Mouse (Mus musculus): ENCODE data around the gene Hlcs. TPM values are rescaled to one million over a fixed set of nuclear protein-coding genes. Genes with fewer than 3 reads are reported as not detected.

The Hlcs gene
- polyA plus RNA-seq, 1 experiment: 7.8 TPM

DNA sequence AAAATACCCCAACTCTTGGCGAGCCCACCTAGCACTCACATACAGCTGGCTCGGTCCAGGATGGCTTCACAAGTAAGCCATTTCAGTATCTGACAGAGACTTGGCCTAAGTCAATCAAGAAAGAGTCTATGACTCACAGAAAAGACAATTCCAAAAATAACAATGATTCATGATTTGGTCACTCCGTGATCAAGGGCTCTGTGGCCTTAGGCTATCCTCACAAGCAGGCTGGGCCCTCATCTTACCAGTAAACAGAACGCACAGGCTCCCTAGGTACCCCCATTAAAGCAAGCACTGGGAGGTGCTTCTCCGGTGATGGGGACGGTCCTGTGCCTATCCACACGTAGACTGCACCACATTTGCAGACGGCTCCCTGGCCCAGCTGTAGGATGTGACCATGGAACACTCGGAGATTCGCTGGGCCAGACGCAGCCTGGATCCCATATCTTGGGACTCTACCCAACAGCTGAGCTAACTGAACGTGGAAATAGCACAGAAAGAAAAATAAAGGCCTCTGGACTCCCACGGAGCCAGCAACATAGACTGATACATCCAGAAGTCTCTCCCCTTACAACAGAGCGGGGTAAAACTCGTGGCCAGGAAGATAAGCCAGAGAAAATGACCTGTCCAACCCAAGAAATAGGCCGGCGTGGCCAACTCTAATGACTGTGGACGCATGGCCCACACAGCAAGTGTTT lies 84.4 kb downstream of the Hlcs start:
- no peaks in the 10 kb centered on the region for H3K27me3 ChIP-seq (ENCODE audit: control insufficient read depth, insufficient read depth, low read length)
- TF ChIP-seq POLR2A (IDR thresholded peaks at IDR 0.05; ENCODE audit: control insufficient read depth, extremely low read depth, insufficient read depth, low read length, poor library complexity): no peak
- H3K4me1 ChIP-seq (replicated peaks; ENCODE audit: control insufficient read depth, insufficient read depth, low read length): peaks cover 13% of the 10 kb centered on the region
- DNase-seq: no peak
- H3K36me3 ChIP-seq (ENCODE audit: control insufficient read depth, insufficient read depth, low read length): no peaks in the 10 kb centered on the region
- H3K27ac ChIP-seq (ENCODE audit: control insufficient read depth, insufficient read depth, low read length): no peak overlapping the region
- 96% methylated on average over 18 of the region's 18 CpGs for WGBS
- no peak overlapping the region for H3K4me3 ChIP-seq (ENCODE audit: control insufficient read depth, insufficient read depth, low read length)

DNA sequence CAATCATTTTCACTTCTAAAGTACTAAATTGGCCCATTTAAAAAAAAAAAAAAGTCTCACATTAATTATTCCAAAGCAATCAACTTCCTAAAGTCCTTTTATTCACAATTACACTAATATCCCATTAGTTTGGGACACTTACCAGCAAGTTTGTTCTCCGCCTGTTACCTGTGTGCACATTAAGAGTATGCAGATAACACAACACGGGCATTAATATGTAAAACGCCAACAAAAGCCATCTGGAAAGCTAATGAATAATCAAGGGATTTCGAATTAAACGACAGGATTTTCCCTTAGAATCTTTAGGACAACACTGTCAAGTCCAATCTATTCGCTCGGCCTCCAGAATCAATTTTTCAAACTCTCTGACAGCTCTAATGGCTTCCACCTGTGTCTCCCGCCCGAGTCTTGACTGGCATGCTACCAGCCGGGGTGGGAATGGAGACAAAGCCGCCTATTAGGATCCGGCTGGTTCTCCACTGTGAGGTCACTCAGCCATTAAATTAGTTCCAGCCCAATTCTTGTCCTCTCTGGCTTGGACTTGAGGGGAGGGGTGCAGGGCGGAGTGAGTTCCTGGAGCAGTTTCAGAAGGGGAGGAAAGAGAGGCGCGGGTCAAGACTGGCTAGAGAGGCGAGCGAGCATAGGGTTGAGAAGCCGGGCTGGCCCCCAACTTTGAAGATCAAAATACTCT lies 85.9 kb downstream of the Hlcs start:
- Histone ChIP-seq H3K27ac (ENCODE audit: control insufficient read depth, insufficient read depth, low read length) (no peak overlapping the region), H3K4me1 (replicated peaks; ENCODE audit: control insufficient read depth, insufficient read depth, low read length) (peaks cover 25% of the 10 kb centered on the region), H3K36me3 (ENCODE audit: control insufficient read depth, insufficient read depth, low read length) (no peaks in the 10 kb centered on the region), H3K4me3 (ENCODE audit: control insufficient read depth, insufficient read depth, low read length) (no peak overlapping the region), H3K27me3 (ENCODE audit: control insufficient read depth, insufficient read depth, low read length) (no peaks in the 10 kb centered on the region)
- DNase-seq: no peak
- 90% methylated on average over 18 of the region's 18 CpGs for WGBS
- TF ChIP-seq POLR2A (IDR thresholded peaks at IDR 0.05; ENCODE audit: control insufficient read depth, extremely low read depth, insufficient read depth, low read length, poor library complexity) (no peak), CTCF (IDR thresholded peaks at IDR 0.05; ENCODE audit: borderline replicate concordance, control insufficient read depth, extremely low read depth, insufficient read depth, low read length, poor library complexity) (no peak)

DNA sequence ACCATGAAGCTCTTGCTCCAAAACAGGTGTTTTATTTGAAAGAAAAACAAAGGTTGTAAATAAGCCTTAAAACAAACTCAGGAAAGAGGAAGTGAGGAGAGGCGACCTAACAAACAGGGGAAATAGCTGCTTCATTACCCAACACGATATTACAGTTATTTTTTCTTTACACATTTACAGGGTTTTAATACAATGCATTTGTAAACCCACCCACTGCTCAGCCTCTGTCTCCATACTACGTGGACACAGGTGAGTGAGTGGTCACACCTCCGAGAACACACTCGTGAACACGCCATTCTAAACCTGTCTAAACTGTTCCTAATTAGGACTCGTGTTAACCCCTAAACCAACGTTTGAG lies 90.0 kb downstream of the Hlcs start:
- Histone ChIP-seq H3K27me3 (ENCODE audit: control insufficient read depth, insufficient read depth, low read length) (no peaks in the 10 kb centered on the region), H3K4me3 (ENCODE audit: control insufficient read depth, insufficient read depth, low read length) (no peak overlapping the region), H3K27ac (ENCODE audit: control insufficient read depth, insufficient read depth, low read length) (peak overlapping the region; percentile 38), H3K36me3 (ENCODE audit: control insufficient read depth, insufficient read depth, low read length) (no peaks in the 10 kb centered on the region), H3K4me1 (replicated peaks; ENCODE audit: control insufficient read depth, insufficient read depth, low read length) (peaks cover 12% of the 10 kb centered on the region)
- no peak for DNase-seq
- WGBS: 62% methylated on average over 8 of the region's 8 CpGs
- no peak for TF ChIP-seq POLR2A (IDR thresholded peaks at IDR 0.05; ENCODE audit: control insufficient read depth, extremely low read depth, insufficient read depth, low read length, poor library complexity)
- TF ChIP-seq CTCF (IDR thresholded peaks at IDR 0.05; ENCODE audit: borderline replicate concordance, control insufficient read depth, extremely low read depth, insufficient read depth, low read length, poor library complexity): no peak

DNA sequence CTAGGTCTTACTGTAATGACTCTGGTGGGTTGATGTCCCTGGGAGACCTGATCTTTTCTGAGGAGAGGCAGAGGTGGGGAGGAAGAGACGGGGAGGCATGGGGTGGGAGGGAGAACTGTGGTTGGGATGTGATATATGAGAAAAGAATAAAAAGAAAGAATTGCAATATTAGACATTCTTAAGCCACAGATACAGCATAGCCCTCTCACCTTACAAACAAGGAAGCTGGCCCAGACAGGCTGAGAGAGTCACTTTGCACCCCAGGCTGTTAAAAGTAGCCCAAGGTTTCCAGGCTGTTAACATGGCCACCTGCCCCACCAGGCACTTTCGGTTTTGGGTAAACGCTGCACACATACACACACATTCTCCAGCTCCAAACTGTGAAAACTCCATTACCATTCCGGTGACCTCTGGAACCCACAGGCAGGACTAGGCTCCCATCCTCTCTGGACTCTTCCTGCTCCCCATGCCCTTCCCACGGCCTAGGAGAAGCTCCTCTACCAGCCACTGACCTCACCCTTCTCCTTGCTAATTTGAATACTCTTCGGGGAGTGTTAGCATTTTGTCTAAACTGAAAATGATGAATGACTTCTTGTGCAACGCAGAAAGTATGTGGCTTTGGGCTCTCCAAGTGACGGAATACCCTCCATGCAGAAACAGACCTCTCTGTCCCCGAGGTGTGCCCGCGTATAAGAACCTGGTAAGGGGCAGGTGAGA lies 90.6 kb downstream of the Hlcs start:
- peaks cover 12% of the 10 kb centered on the region for H3K4me1 ChIP-seq (replicated peaks; ENCODE audit: control insufficient read depth, insufficient read depth, low read length)
- H3K4me3 ChIP-seq (ENCODE audit: control insufficient read depth, insufficient read depth, low read length): peak overlapping the region; percentile 8
- no peaks in the 10 kb centered on the region for H3K27me3 ChIP-seq (ENCODE audit: control insufficient read depth, insufficient read depth, low read length)
- H3K36me3 ChIP-seq (ENCODE audit: control insufficient read depth, insufficient read depth, low read length): no peaks in the 10 kb centered on the region
- peak overlapping the region; percentile 38 for H3K27ac ChIP-seq (ENCODE audit: control insufficient read depth, insufficient read depth, low read length)
- DNase-seq: no peak
- 41% methylated on average over 11 of the region's 11 CpGs for WGBS
- TF ChIP-seq POLR2A (IDR thresholded peaks at IDR 0.05; ENCODE audit: control insufficient read depth, extremely low read depth, insufficient read depth, low read length, poor library complexity): no peak
- TF ChIP-seq CTCF (IDR thresholded peaks at IDR 0.05; ENCODE audit: borderline replicate concordance, control insufficient read depth, extremely low read depth, insufficient read depth, low read length, poor library complexity): no peak

DNA sequence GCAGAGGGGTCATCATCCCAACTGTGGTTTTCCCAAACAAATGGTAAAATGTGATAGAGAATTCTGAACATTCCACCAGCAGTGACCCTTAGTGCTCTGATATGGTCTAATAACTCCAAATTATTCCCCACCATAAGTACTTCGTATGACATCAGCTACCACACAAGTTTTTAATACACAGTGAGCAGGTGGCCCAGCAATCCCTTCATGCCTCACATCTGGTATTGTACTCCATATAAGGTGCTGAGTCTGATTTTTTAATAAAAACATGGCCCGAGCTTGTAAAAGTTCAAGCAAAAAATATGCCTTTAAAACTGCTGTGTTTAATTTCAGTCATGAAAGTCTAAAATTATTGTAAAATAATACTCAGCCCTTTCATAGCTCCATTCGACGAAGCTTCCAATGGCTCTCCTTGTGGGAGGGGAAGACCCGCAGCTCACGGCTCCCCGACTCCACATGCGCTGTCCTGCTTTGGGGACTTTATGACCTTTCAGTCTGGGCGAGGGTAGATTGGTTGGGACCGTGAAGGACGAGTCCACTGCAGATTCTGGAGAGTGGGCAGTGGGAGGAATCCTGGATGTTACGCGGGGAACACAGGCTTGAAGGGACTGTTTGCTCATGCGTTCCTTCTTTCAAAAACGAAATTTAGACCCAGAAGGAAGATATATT lies 102.5 kb downstream of the Hlcs start:
- Histone ChIP-seq H3K27ac (ENCODE audit: control insufficient read depth, insufficient read depth, low read length) (no peak overlapping the region), H3K4me1 (replicated peaks; ENCODE audit: control insufficient read depth, insufficient read depth, low read length) (no peaks in the 10 kb centered on the region), H3K36me3 (ENCODE audit: control insufficient read depth, insufficient read depth, low read length) (no peaks in the 10 kb centered on the region), H3K4me3 (ENCODE audit: control insufficient read depth, insufficient read depth, low read length) (no peak overlapping the region), H3K27me3 (ENCODE audit: control insufficient read depth, insufficient read depth, low read length) (no peaks in the 10 kb centered on the region)
- no peak for TF ChIP-seq CTCF (IDR thresholded peaks at IDR 0.05; ENCODE audit: borderline replicate concordance, control insufficient read depth, extremely low read depth, insufficient read depth, low read length, poor library complexity)
- no peak for TF ChIP-seq POLR2A (IDR thresholded peaks at IDR 0.05; ENCODE audit: control insufficient read depth, extremely low read depth, insufficient read depth, low read length, poor library complexity)
- WGBS: 96% methylated on average over 15 of the region's 15 CpGs
- DNase-seq: no peak

DNA sequence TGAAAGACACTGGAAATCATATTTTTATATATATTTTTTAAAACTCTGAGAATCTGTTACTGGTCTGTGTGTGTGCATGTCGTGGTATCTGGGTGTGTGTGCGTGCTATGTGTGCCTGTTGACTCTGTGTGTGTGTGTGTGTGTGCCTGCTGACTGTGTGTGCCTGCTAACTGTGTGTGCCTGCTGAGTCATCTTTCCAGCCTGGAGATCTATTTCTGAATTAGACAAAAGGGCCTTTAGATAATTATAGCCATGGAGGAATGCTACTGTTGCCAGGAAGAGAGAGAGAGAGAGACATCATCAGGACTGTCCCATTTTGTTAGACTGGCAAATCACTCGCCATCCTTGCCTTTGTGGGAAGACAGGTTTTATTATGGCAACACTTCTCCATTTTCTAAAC lies 103.7 kb downstream of the Hlcs start:
- no peak overlapping the region for H3K27ac ChIP-seq (ENCODE audit: control insufficient read depth, insufficient read depth, low read length)
- no peak for TF ChIP-seq POLR2A (IDR thresholded peaks at IDR 0.05; ENCODE audit: control insufficient read depth, extremely low read depth, insufficient read depth, low read length, poor library complexity)
- DNase-seq: no peak
- H3K4me3 ChIP-seq (ENCODE audit: control insufficient read depth, insufficient read depth, low read length): no peak overlapping the region
- WGBS: 82% methylated on average over 3 of the region's 3 CpGs
- no peaks in the 10 kb centered on the region for H3K36me3 ChIP-seq (ENCODE audit: control insufficient read depth, insufficient read depth, low read length)
- no peaks in the 10 kb centered on the region for H3K27me3 ChIP-seq (ENCODE audit: control insufficient read depth, insufficient read depth, low read length)
- no peaks in the 10 kb centered on the region for H3K4me1 ChIP-seq (replicated peaks; ENCODE audit: control insufficient read depth, insufficient read depth, low read length)

Measured in thymus, adult 2 months (tissue).